Mouse (Mus musculus): Measurements from ENCODE around the gene Snx7. TPM values are rescaled to one million over a fixed set of nuclear protein-coding genes. Genes with fewer than 3 reads are reported as not detected.

Gene Snx7
- polyA plus RNA-seq, 1 experiment from 2014 or later, result 47.1 TPM

DNA sequence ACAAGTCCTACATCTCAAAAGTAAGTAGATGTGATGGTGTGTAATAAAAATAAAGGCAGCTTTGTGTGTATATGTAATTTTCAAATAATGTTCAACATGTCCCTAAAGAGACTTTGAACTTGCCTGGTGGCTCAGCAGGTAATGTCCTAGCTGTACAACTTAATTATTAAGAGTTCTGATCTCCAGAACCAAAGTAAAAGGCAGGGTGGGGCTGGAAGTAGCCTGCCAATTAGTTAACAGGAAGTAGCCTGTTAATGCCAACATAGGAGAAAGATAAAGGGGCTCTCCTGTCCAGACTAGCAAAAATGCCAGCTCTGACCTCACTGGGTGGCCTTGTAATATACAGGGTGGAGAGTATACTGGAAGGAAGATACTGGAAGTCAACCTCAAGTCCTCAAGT, 3.1 kb downstream of the Snx7 start:
- no peaks in the 10 kb centered on the region for H3K9me3 ChIP-seq (ENCODE audit: control insufficient read depth, low read length)
- ATAC-seq (ENCODE audit: low read depth), result no peak

DNA sequence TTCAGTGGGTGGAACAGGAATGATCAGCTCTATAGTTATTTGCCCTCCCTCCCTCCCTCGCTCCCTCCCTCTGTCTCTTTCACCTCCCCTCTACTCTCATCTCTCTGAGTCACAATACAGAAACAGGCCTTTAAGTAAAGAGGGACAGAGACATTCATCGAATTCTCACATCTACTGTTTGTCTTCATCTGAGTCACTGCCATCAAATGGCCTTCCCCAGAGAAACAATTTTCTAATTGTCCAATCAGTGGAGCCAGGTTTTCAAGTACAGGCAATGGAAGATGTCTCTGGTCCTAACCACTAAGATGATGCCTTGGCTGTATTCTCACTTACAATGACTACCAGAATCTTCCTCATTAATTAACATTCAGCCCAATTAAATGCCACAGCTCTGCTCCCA, 5.8 kb downstream of the Snx7 start:
- H3K9ac ChIP-seq (ENCODE audit: low read depth, low read length), result no peak overlapping the region
- H3K36me3 ChIP-seq (ENCODE audit: control insufficient read depth, insufficient read depth, low read length), result no peaks in the 10 kb centered on the region
- H3K4me3 ChIP-seq (ENCODE audit: low read depth, low read length), result no peak overlapping the region
- ATAC-seq (ENCODE audit: low read depth) (no peak), DNase-seq (ENCODE audit: low spot score) (no peak)
- no peaks in the 10 kb centered on the region for H3K9me3 ChIP-seq (ENCODE audit: control insufficient read depth, low read length)
- no peak overlapping the region for H3K4me2 ChIP-seq (ENCODE audit: low read depth, low read length)
- H3K4me1 ChIP-seq (ENCODE audit: control insufficient read depth, insufficient read depth, low read length), result 0 out of 2 replicates have a peak, but pooled peaks cover 3% of the 10 kb centered on the region
- H3K27ac ChIP-seq (replicated peaks; ENCODE audit: low read depth, low read length), result no peak overlapping the region
- H3K27me3 ChIP-seq (replicated peaks; ENCODE audit: control insufficient read depth, insufficient read depth, low read length), result no peaks in the 10 kb centered on the region
- 65% methylated on average over 2 of the region's 2 CpGs for WGBS

More for the DNA sequence above, 3.1 kb downstream of the Snx7 start:
- H3K9ac ChIP-seq (ENCODE audit: low read depth, low read length), result no peak overlapping the region
- no peak overlapping the region for H3K27ac ChIP-seq (replicated peaks; ENCODE audit: low read depth, low read length)
- H3K4me1 ChIP-seq (ENCODE audit: control insufficient read depth, insufficient read depth, low read length), result 0 out of 2 replicates have a peak, but pooled peaks cover 6% of the 10 kb centered on the region
- no peaks in the 10 kb centered on the region for H3K36me3 ChIP-seq (ENCODE audit: control insufficient read depth, insufficient read depth, low read length)
- no peak overlapping the region for H3K4me2 ChIP-seq (ENCODE audit: low read depth, low read length)
- no peaks in the 10 kb centered on the region for H3K27me3 ChIP-seq (replicated peaks; ENCODE audit: control insufficient read depth, insufficient read depth, low read length)
- H3K4me3 ChIP-seq (ENCODE audit: low read depth, low read length), result no peak overlapping the region
- DNase-seq (ENCODE audit: low spot score), result no peak

DNA sequence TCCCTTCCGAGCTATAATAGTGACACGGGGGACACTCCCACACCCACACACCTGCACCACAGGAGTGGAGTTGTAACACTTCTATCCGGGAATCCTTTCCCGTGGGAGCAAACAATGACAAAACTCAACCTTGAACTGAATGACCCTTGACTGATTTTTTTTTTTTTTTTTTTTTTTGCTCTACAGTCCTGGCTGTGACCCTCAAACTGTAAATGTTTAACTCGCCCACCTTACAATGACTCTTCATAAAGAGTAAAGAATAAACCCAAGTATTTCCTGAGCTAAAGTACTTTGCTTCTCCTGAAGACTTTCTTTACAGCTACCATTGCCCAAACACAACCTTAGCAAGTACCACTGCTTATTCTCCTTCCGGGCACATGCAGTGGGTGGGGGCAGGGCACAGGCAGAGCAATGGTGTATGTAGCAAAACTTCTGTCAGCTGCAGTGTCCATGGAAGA, 6.7 kb downstream of the Snx7 start:
- H3K4me1 ChIP-seq (ENCODE audit: control insufficient read depth, insufficient read depth, low read length), result 0 out of 2 replicates have a peak, but pooled peaks cover 2% of the 10 kb centered on the region
- no peak overlapping the region for H3K4me3 ChIP-seq (ENCODE audit: low read depth, low read length)
- WGBS, result 86% methylated on average over 6 of the region's 6 CpGs
- H3K9ac ChIP-seq (ENCODE audit: low read depth, low read length), result no peak overlapping the region
- H3K9me3 ChIP-seq (ENCODE audit: control insufficient read depth, low read length), result no peaks in the 10 kb centered on the region
- no peak overlapping the region for H3K4me2 ChIP-seq (ENCODE audit: low read depth, low read length)
- H3K27me3 ChIP-seq (replicated peaks; ENCODE audit: control insufficient read depth, insufficient read depth, low read length), result no peaks in the 10 kb centered on the region
- H3K36me3 ChIP-seq (ENCODE audit: control insufficient read depth, insufficient read depth, low read length), result no peaks in the 10 kb centered on the region
- H3K27ac ChIP-seq (replicated peaks; ENCODE audit: low read depth, low read length), result no peak overlapping the region
- ATAC-seq (ENCODE audit: low read depth) (no peak), DNase-seq (ENCODE audit: low spot score) (no peak)

GRCm38 (mm10) chr3:117858996-117859395, 9.7 kb downstream of the Snx7 start:
- Histone ChIP-seq H3K4me3 (ENCODE audit: low read depth, low read length) (no peak overlapping the region), H3K36me3 (ENCODE audit: control insufficient read depth, insufficient read depth, low read length) (no peaks in the 10 kb centered on the region), H3K27me3 (replicated peaks; ENCODE audit: control insufficient read depth, insufficient read depth, low read length) (no peaks in the 10 kb centered on the region), H3K9me3 (ENCODE audit: control insufficient read depth, low read length) (no peaks in the 10 kb centered on the region), H3K27ac (replicated peaks; ENCODE audit: low read depth, low read length) (no peak overlapping the region), H3K9ac (ENCODE audit: low read depth, low read length) (no peak overlapping the region), H3K4me1 (ENCODE audit: control insufficient read depth, insufficient read depth, low read length) (0 out of 2 replicates have a peak, but pooled peaks cover 2% of the 10 kb centered on the region), H3K4me2 (ENCODE audit: low read depth, low read length) (no peak overlapping the region)
- ATAC-seq (ENCODE audit: low read depth) (no peak), DNase-seq (ENCODE audit: low spot score) (no peak)
- WGBS, result 92% methylated on average over 3 of the region's 3 CpGs

DNA sequence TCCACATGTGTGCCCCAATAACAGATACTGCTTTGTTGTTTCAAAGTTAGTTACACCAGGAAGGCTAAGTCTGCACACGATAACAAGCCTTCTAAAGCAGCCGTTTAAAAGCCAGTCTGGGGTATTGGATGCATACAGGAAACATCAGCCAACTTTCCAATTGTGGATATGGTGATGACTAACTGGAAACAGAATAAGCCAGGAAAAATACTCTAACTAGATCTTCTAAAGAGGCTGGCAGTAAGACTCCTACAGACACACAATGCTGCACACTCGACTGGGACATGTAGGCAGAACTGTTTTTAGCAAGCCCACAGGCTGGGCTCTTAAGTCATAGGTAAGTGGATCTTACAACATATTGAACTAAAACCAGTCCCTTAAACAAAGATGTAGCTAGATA, 15.0 kb downstream of the Snx7 start:
- Histone ChIP-seq H3K4me2 (ENCODE audit: low read depth, low read length) (no peak overlapping the region), H3K9ac (ENCODE audit: low read depth, low read length) (no peak overlapping the region), H3K27me3 (replicated peaks; ENCODE audit: control insufficient read depth, insufficient read depth, low read length) (no peaks in the 10 kb centered on the region), H3K9me3 (ENCODE audit: control insufficient read depth, low read length) (no peaks in the 10 kb centered on the region), H3K4me1 (ENCODE audit: control insufficient read depth, insufficient read depth, low read length) (no peaks in the 10 kb centered on the region), H3K4me3 (ENCODE audit: low read depth, low read length) (no peak overlapping the region), H3K36me3 (ENCODE audit: control insufficient read depth, insufficient read depth, low read length) (no peaks in the 10 kb centered on the region), H3K27ac (replicated peaks; ENCODE audit: low read depth, low read length) (no peak overlapping the region)
- ATAC-seq (ENCODE audit: low read depth) (no peak), DNase-seq (ENCODE audit: low spot score) (peak; percentile 16)
- WGBS, result 50% methylated on average over 3 of the region's 3 CpGs

DNA sequence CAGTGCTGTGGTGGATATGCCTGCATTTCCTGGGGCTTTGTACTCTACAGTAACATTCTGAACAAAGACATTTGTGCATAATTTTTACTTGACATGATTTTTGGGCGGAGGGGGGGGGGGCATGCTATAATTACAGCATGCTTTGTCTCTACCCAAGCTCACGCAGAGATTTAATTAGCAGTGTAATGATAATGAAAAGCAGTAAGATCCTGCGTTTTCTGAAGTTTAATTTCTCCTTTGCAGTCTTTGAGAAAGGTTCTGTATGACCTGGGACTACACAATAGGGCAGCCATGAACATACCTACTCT, 16.7 kb downstream of the Snx7 start:
- ATAC-seq (ENCODE audit: low read depth), result no peak
- DNase-seq (ENCODE audit: low spot score), result no peak
- WGBS, result 85% methylated on average over 3 of the region's 3 CpGs
- no peaks in the 10 kb centered on the region for H3K36me3 ChIP-seq (ENCODE audit: control insufficient read depth, insufficient read depth, low read length)
- H3K4me2 ChIP-seq (ENCODE audit: low read depth, low read length), result no peak overlapping the region
- H3K4me3 ChIP-seq (ENCODE audit: low read depth, low read length), result no peak overlapping the region
- H3K4me1 ChIP-seq (ENCODE audit: control insufficient read depth, insufficient read depth, low read length), result no peaks in the 10 kb centered on the region
- no peak overlapping the region for H3K9ac ChIP-seq (ENCODE audit: low read depth, low read length)
- no peaks in the 10 kb centered on the region for H3K27me3 ChIP-seq (replicated peaks; ENCODE audit: control insufficient read depth, insufficient read depth, low read length)
- no peaks in the 10 kb centered on the region for H3K9me3 ChIP-seq (ENCODE audit: control insufficient read depth, low read length)
- H3K27ac ChIP-seq (replicated peaks; ENCODE audit: low read depth, low read length), result no peak overlapping the region

DNA sequence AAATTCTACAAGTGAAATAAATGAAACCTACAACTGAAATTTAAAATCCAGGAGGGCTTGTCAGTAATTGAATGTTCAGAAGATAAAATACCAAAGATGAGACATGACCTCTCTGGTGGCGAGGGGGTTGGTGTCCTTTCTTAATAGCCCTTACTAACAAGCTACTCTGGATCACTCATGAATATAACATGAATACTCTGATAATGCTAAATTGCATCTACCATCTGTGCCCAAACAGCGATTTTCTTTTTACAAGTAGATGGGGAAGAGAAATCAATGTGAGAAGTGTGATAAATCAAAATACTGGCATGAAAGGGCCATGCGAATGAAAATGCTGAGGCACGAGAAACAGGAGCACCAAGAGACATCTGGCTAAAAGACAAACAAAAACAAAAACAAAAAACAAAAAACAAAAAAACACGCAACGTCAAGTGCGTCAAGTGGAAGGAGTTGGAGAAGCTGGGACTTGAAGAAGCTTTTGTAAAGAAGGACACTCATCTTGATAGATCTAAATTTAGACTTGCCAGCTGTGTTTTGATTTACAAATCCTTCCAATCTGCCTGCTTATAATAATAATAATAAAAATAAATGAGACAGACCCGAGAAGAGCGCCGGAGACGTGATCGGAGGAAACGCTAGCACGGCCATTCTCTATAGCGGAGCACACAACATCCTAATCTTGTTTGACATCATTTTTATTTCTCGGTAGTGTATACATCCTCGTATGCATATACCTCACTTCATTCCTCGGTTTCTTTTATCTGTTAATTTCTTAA, 17.3 kb downstream of the Snx7 start:
- Histone ChIP-seq H3K27me3 (replicated peaks; ENCODE audit: control insufficient read depth, insufficient read depth, low read length) (no peaks in the 10 kb centered on the region), H3K4me2 (ENCODE audit: low read depth, low read length) (no peak overlapping the region), H3K4me1 (ENCODE audit: control insufficient read depth, insufficient read depth, low read length) (no peaks in the 10 kb centered on the region), H3K9ac (ENCODE audit: low read depth, low read length) (no peak overlapping the region), H3K36me3 (ENCODE audit: control insufficient read depth, insufficient read depth, low read length) (no peaks in the 10 kb centered on the region), H3K27ac (replicated peaks; ENCODE audit: low read depth, low read length) (no peak overlapping the region), H3K9me3 (ENCODE audit: control insufficient read depth, low read length) (no peaks in the 10 kb centered on the region), H3K4me3 (ENCODE audit: low read depth, low read length) (no peak overlapping the region)
- 91% methylated on average over 18 of the region's 18 CpGs for WGBS
- no peak for ATAC-seq (ENCODE audit: low read depth)
- DNase-seq (ENCODE audit: low spot score), result no peak

DNA sequence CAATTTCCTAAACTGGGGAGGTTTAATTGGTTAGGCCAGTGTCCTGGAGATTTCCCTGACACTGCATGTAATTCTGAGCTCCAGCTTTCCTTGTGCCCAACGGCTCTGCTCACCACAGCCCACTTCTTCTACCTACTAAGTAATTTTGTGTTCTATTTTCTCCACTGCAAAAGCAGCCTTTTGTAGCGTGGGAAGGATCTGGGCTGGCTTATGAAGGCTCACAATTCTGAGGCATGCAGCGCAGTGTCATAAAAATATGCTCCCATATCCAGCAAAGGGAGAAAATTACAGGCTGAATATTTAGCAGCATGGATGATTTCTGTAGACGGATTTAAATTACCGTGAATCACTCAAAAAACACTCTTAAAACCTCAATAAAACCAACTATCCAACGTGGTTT, 19.9 kb downstream of the Snx7 start:
- DNase-seq (ENCODE audit: low spot score), result peak; percentile 41
- H3K9me3 ChIP-seq (ENCODE audit: control insufficient read depth, low read length), result no peaks in the 10 kb centered on the region
- H3K4me2 ChIP-seq (ENCODE audit: low read depth, low read length), result no peak overlapping the region
- no peaks in the 10 kb centered on the region for H3K4me1 ChIP-seq (ENCODE audit: control insufficient read depth, insufficient read depth, low read length)
- WGBS, result 52% methylated on average over 6 of the region's 6 CpGs
- no peak overlapping the region for H3K27ac ChIP-seq (replicated peaks; ENCODE audit: low read depth, low read length)
- H3K9ac ChIP-seq (ENCODE audit: low read depth, low read length), result no peak overlapping the region
- ATAC-seq (ENCODE audit: low read depth), result peak; percentile 47; the same call in 1 of the 2 replicates
- H3K36me3 ChIP-seq (ENCODE audit: control insufficient read depth, insufficient read depth, low read length), result no peaks in the 10 kb centered on the region
- no peak overlapping the region for H3K4me3 ChIP-seq (ENCODE audit: low read depth, low read length)
- no peaks in the 10 kb centered on the region for H3K27me3 ChIP-seq (replicated peaks; ENCODE audit: control insufficient read depth, insufficient read depth, low read length)

DNA sequence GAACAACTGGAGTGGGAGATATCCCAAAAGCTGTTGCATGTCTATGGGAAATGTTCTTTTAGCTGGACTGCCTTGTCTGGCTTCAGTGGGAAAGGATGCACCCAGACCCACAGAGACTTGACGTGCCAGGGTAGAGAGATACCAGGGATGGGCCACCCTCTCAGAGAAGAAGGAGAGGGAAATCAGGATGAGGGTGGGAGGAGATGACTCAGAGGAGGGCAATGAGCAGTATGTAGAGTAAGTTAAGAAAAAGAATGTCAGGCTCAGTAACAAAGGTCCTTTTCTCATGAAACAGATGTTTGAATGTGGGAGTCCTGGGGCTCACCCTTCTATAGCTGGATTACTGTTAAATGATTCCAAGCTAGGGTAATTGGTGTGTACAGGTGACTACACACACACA, 26.1 kb downstream of the Snx7 start:
- no peak for DNase-seq (ENCODE audit: low spot score)
- Histone ChIP-seq H3K36me3 (ENCODE audit: control insufficient read depth, insufficient read depth, low read length) (no peaks in the 10 kb centered on the region), H3K9ac (ENCODE audit: low read depth, low read length) (no peak overlapping the region), H3K9me3 (ENCODE audit: control insufficient read depth, low read length) (no peaks in the 10 kb centered on the region), H3K4me2 (ENCODE audit: low read depth, low read length) (no peak overlapping the region), H3K4me1 (ENCODE audit: control insufficient read depth, insufficient read depth, low read length) (no peaks in the 10 kb centered on the region), H3K27me3 (replicated peaks; ENCODE audit: control insufficient read depth, insufficient read depth, low read length) (no peaks in the 10 kb centered on the region), H3K27ac (replicated peaks; ENCODE audit: low read depth, low read length) (no peak overlapping the region), H3K4me3 (ENCODE audit: low read depth, low read length) (no peak overlapping the region)
- WGBS, result 90% methylated on average over 1 of the region's 1 CpGs
- no peak for ATAC-seq (ENCODE audit: low read depth)

All from embryonic facial prominence, embryonic 14.5 days (tissue).